Mouse (Mus musculus): ENCODE measurements around the gene Gm13030. TPM values are rescaled to one million over a fixed set of nuclear protein-coding genes. Genes with fewer than 3 reads are reported as not detected.
"Not testable (repeated sequence)": the region's sequence is repeated elsewhere in the genome, so short reads cannot be mapped to it uniquely, and the experiment has no call there.

Gene Gm13030
- polyA plus RNA-seq, 1 experiment from 2014 or later, result not detected

GRCm38 (mm10) chr4:138824660-138825059 is 49.1 kb downstream of the Gm13030 start:
- 85% methylated on average over 2 of the region's 2 CpGs for WGBS
- peaks cover 17% of the 10 kb centered on the region; the same call in 1 of the 2 replicates for H3K9me3 ChIP-seq
- H3K36me3 ChIP-seq, result no peaks in the 10 kb centered on the region
- no peak overlapping the region for H3K4me3 ChIP-seq
- no peaks in the 10 kb centered on the region; the same call in 1 of the 2 replicates for H3K27me3 ChIP-seq (ENCODE audit: insufficient read depth, poor library complexity, severe bottlenecking)
- peaks cover under 1% of the 10 kb centered on the region; the same call in 1 of the 2 replicates for H3K4me1 ChIP-seq (replicated peaks)
- no peak for DNase-seq (ENCODE audit: low spot score)
- no peak overlapping the region for H3K27ac ChIP-seq

- not testable (repeated sequence) for H3K27ac ChIP-seq, H3K36me3 ChIP-seq
- 83% methylated on average over 2 of the region's 2 CpGs for WGBS
Measured at GRCm38 (mm10) chr4:138824161-138824560, 49.6 kb downstream of the Gm13030 start.

GRCm38 (mm10) chr4:138821036-138821435 is 52.7 kb downstream of the Gm13030 start:
- H3K27me3 ChIP-seq (ENCODE audit: insufficient read depth, poor library complexity, severe bottlenecking), result no peaks in the 10 kb centered on the region
- H3K9me3 ChIP-seq, result peaks cover 17% of the 10 kb centered on the region; the same call in 1 of the 2 replicates
- WGBS, result 92% methylated on average over 2 of the region's 2 CpGs

More at GRCm38 (mm10) chr4:138824161-138824560, 49.6 kb downstream of the Gm13030 start:
- not testable (repeated sequence) for H3K27me3 ChIP-seq (ENCODE audit: insufficient read depth, poor library complexity, severe bottlenecking); DNase-seq (ENCODE audit: low spot score); H3K4me3 ChIP-seq; H3K4me1 ChIP-seq (replicated peaks)
- peaks cover 17% of the 10 kb centered on the region; the same call in 1 of the 2 replicates for H3K9me3 ChIP-seq

More at GRCm38 (mm10) chr4:138821036-138821435, 52.7 kb downstream of the Gm13030 start:
- no peak overlapping the region for H3K27ac ChIP-seq
- H3K36me3 ChIP-seq, result no peaks in the 10 kb centered on the region
- no peak overlapping the region for H3K4me3 ChIP-seq
- peaks cover 8% of the 10 kb centered on the region for H3K4me1 ChIP-seq (replicated peaks)
- no peak for DNase-seq (ENCODE audit: low spot score)

Other genes starting within 250 kb of the Gm13030 start
- gene Vwa5b1, start 238.1 kb downstream of the Gm13030 start, polyA plus RNA-seq (2016; fragmentation: Nextera tagmentation; extraction: Ambion mirVana), result 0.67 and 0.80 TPM in 2 replicates
- gene Pla2g2c, start 149.2 kb downstream of the Gm13030 start, polyA plus RNA-seq (2016; fragmentation: Nextera tagmentation; extraction: Ambion mirVana), result 0.89 and 0.95 TPM in 2 replicates
- 2.3 and 4.6 TPM in 2 replicates for gene Ubxn10, start 136.8 kb downstream of the Gm13030 start, polyA plus RNA-seq (2016; fragmentation: Nextera tagmentation; extraction: Ambion mirVana)
- gene Pla2g2f, start 116.3 kb downstream of the Gm13030 start, polyA plus RNA-seq (2016; fragmentation: Nextera tagmentation; extraction: Ambion mirVana), result 0.84 and 1.2 TPM in 2 replicates
- 1.0 and 1.4 TPM in 2 replicates for gene Pla2g2d, start 98.2 kb downstream of the Gm13030 start, polyA plus RNA-seq (2016; fragmentation: Nextera tagmentation; extraction: Ambion mirVana)
- gene Pla2g5, start 10.5 kb downstream of the Gm13030 start, polyA plus RNA-seq (2016; fragmentation: Nextera tagmentation; extraction: Ambion mirVana), result 0.19 TPM in 1 of 2 replicates, not detected in the other
- gene Pla2g2e, start 4.0 kb upstream of the Gm13030 start, polyA plus RNA-seq (2016; fragmentation: Nextera tagmentation; extraction: Ambion mirVana), result not detected in 2 replicates
- 2.4 and 3.0 TPM in 2 replicates for gene Otud3, start 40.0 kb upstream of the Gm13030 start, polyA plus RNA-seq (2016; fragmentation: Nextera tagmentation; extraction: Ambion mirVana)
- gene Rnf186, start 93.1 kb upstream of the Gm13030 start, polyA plus RNA-seq (2016; fragmentation: Nextera tagmentation; extraction: Ambion mirVana), result not detected in 2 replicates
- gene Tmco4, start 98.9 kb upstream of the Gm13030 start, polyA plus RNA-seq (2016; fragmentation: Nextera tagmentation; extraction: Ambion mirVana), result 0.70 and 1.1 TPM in 2 replicates
- gene Htr6, start 201.6 kb upstream of the Gm13030 start, polyA plus RNA-seq (2016; fragmentation: Nextera tagmentation; extraction: Ambion mirVana), result 0.08 TPM in 1 of 2 replicates, not detected in the other
- 12.3 and 17.2 TPM in 2 replicates for gene Nbl1, start 219.0 kb upstream of the Gm13030 start, polyA plus RNA-seq (2016; fragmentation: Nextera tagmentation; extraction: Ambion mirVana)

Measured in hindbrain, embryonic 10.5 days (tissue).